Mouse (Mus musculus) bone marrow, adult 2 months (tissue): ENCODE data around the gene Wipi1.

ENCODE experiments used
- CTCF ChIP-seq: fragments of 200-500 bp; IDR thresholded peaks from 2 replicates; pipeline ENCODE4 v1.5.1; 2011; ENCODE audit warnings: low read length, control low read depth; ENCODE audit not compliant: control insufficient read depth, insufficient read depth
- POLR2A ChIP-seq: fragments of 200-500 bp; IDR thresholded peaks from 2 replicates; pipeline ENCODE4 v1.6.1; 2011; ENCODE audit warnings: low read depth, mild to moderate bottlenecking, control low read depth, low read length, borderline replicate concordance; ENCODE audit not compliant: control insufficient read depth

DNA sequence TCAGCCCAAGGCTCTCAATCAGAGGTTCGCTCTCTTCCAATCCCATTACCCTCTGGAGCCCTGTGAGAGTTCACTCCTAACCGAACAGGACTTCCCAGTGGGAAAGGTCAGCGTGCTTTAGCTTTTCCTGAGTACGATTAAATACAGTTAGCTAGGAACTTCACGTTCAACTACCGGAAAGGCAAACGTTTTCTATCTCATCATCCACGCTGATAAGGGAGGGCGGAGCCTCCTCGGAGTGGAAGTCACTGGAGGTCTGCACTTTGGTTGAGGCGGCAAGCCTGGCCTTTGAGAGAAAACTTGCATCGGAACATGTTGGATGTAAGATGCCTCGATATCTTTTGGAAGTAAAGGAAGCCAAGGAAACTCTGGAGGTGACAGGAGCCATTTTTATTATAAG, 24.7 kb downstream of the Wipi1 start:
- TF ChIP-seq POLR2A (no peak), CTCF (no peak)
